Mouse (Mus musculus) stomach, postnatal 0 days (tissue): ENCODE results near the gene Rab7b.

Experiments
- CTCF ChIP-seq: IDR thresholded peaks from 2 replicates; pipeline ENCODE4 v1.5.1; 2016; ENCODE audit warnings: antibody characterized with exemption, low read depth, mild to moderate bottlenecking, moderate library complexity
- EP300 ChIP-seq: optimal IDR thresholded peaks from 2 replicates; pipeline ENCODE3; 2016; ENCODE audit warnings: antibody characterized with exemption

DNA sequence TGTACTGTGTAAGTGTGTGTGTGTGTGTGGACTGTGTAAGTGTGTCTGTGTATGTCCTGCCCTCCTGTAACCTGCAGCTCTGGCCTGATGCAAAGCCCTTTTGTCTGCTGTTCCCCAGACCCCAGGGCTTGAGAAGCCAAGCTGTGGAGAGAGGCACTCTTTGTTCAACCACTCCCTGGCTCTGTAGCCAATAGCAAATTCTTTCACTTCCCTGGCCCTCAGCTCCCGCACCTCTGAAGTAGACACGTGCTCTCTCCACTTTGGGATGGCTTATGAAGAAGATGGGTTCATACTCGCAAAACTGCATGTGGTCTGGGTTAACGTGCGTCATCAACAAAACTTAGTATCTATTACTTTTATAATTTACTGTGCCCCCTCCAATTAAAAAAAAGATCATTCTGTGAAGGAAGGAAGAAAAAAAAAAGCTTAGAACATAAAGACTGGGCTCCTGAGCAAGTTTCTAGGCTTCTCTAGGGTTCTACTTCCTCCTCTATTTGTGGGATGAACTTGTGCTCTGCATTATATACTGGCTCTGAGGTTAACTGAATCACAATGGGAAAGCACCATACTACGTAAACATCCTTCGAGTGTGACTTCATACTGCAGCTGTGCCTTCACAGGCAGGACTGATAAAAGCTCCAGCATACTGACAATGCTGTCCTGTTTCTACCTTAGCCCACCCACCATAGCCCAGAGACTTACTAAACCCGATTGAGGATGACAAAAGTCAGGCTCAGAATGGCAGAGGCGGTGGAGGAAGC lies 71.4 kb downstream of the Rab7b start:
- TF ChIP-seq CTCF, result no peak
- no peak for TF ChIP-seq EP300
